Mouse (Mus musculus) E14TG2a.4 (cell line): ENCODE measurements at regions not wholly inside any gene's neighbourhood (a gene's known extent, or its start where the extent isn't known, plus 50 kb on each side); places are given as distances from the start of the nearest gene placed in this dataset.
A peak's percentile ranks its signal among the peaks of the same experiment; 100 is the strongest.

Experiments
- H3K27me3 ChIP-seq: 2 replicates; pipeline ENCODE4 v1.6.1; 2014; ENCODE audit warnings: low read length, control low read depth; ENCODE audit not compliant: insufficient read depth
- H3K36me3 ChIP-seq: 2 replicates; pipeline ENCODE4 v1.6.1; 2014; ENCODE audit warnings: low read length, control low read depth; ENCODE audit not compliant: insufficient read depth
- H3K4me1 ChIP-seq: replicated peaks from 2 replicates; pipeline ENCODE4 v1.6.1; 2014; ENCODE audit warnings: low read depth, low read length, control low read depth
- H3K4me3 ChIP-seq: replicated peaks from 2 replicates; pipeline ENCODE4 v1.5.1; 2014; ENCODE audit warnings: mild to moderate bottlenecking, low read length
- H3K9me3 ChIP-seq: 2 replicates; pipeline ENCODE4 v1.6.1; 2014; ENCODE audit warnings: low read length, control low read depth
- CTCF ChIP-seq: conservative IDR thresholded peaks from 2 replicates; pipeline ENCODE4 v1.5.1; 2014; ENCODE audit warnings: low read length
- NANOG ChIP-seq: IDR thresholded peaks from 2 replicates; pipeline ENCODE4 v1.6.1; 2014; ENCODE audit warnings: borderline replicate concordance, low read length, mixed read lengths
- POU5F1 ChIP-seq: IDR thresholded peaks from 2 replicates; pipeline ENCODE4 v1.6.1; 2014; ENCODE audit warnings: low read length, borderline replicate concordance

DNA sequence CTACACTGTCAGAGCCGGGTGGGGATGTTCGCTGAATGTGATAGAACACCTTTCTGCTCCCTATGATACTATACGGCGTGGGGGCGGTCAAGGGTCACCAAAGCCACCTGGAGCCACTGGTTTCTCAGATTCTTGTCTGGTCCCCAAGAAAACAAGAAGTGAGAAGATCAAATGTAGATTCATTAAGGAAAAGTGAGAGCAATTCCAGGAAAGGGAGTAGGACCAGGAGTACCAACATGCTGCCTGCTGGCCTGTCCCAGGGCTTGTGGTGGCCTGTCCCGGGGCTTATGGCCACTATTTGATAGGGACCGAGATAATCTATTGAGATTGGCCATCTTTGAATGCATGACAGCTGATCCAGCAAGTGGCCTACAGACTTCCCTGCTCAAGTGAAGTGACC lies 58.8 kb upstream of the Fut8 start:
- Histone ChIP-seq H3K27me3 (peaks cover 3% of the 10 kb centered on the region; the same call in 1 of the 2 replicates), H3K4me1 (peaks cover 16% of the 10 kb centered on the region), H3K9me3 (no peaks in the 10 kb centered on the region), H3K36me3 (no peaks in the 10 kb centered on the region), H3K4me3 (no peak overlapping the region)
- TF ChIP-seq NANOG = no peak

DNA sequence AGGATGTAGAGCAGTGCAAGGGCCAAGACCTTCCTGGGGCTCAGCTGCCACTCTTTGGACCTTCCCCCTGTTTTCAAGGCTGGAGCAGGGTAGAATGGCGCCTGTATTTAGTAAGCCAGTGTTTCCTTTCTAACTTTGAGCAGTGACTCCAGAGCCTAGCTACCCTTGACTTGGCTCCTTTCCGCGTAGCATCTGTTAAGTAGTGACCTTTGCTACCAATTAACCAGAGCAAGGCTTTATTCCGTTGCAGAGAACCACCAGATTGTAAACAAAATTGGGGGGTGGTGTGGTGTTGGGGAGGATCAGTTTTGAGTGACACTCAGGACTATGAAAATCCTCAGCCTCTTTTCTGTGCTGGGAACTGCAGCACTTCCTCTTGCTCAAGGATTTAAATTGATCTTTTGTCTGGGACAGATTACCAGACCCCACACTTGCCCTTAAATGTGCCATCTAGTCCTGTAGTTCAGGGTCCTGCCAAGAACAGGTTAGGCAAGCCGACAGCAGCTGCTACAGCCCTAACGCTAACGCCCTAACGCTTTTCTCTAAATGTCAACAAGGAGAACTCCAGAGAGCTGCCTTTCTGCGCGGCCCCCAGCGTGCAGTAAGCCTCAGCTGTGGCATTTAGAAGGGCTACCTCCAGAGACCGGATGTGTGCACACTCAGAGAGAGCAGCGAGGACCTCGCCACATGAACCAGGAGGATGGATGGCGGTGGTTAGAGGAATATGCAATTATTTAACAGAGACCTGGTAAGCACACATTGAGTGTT lies 59.9 kb upstream of the Fut8 start:
- TF ChIP-seq CTCF = no peak
- no peak for TF ChIP-seq NANOG
- TF ChIP-seq POU5F1 = no peak
- Histone ChIP-seq H3K9me3 (no peaks in the 10 kb centered on the region), H3K27me3 (peaks cover 3% of the 10 kb centered on the region; the same call in 1 of the 2 replicates), H3K36me3 (no peaks in the 10 kb centered on the region), H3K4me1 (peaks cover 16% of the 10 kb centered on the region), H3K4me3 (peak overlapping the region; percentile 46)

DNA sequence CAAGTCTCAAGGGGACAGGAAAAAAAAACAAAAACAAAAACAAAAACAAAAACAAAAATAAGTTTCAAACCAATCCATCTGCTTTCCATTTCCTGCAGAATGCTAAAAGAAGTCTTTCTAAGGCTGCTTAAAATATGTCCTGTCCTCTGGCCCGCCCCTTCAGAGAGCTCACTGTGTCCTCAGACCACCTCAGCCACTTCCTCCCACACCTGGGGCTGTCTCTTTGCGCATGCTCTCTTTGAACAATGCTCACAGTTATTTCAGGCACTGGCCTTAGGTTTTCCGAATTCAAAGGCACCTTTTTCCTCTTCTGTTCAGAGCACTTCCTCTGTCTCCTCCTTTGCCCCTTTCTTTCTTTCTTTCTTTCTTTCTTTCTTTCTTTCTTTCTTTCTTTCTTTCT lies 60.6 kb upstream of the Fut8 start:
- Histone ChIP-seq H3K4me1 (peaks cover 16% of the 10 kb centered on the region), H3K27me3 (peaks cover 3% of the 10 kb centered on the region; the same call in 1 of the 2 replicates), H3K4me3 (no peak overlapping the region), H3K36me3 (no peaks in the 10 kb centered on the region), H3K9me3 (no peaks in the 10 kb centered on the region)
- no peak for TF ChIP-seq CTCF

DNA sequence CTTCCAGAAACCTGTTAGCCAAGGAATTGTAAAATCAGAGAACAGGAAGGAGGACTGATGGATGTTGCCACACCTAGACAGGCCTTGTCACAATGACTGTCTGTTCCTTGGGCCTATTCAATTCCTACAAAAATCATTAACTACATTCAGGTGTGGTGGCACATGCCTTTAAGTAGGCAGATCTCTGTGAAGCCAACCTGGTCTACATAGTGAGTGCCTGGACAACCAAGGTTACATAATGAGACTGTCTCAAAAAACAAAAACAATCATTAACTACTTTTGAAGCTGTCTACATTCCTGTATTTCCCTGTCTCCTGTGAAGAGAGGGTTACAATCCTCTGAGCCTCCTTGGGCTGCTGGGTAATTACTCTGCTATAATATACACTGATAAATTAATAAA lies 63.9 kb upstream of the Fut8 start:
- H3K4me3 ChIP-seq = no peak overlapping the region
- H3K36me3 ChIP-seq = no peaks in the 10 kb centered on the region
- no peak for TF ChIP-seq POU5F1
- TF ChIP-seq NANOG = no peak
- no peak for TF ChIP-seq CTCF
- peaks cover 16% of the 10 kb centered on the region for H3K4me1 ChIP-seq
- H3K9me3 ChIP-seq = no peaks in the 10 kb centered on the region
- no peaks in the 10 kb centered on the region for H3K27me3 ChIP-seq

DNA sequence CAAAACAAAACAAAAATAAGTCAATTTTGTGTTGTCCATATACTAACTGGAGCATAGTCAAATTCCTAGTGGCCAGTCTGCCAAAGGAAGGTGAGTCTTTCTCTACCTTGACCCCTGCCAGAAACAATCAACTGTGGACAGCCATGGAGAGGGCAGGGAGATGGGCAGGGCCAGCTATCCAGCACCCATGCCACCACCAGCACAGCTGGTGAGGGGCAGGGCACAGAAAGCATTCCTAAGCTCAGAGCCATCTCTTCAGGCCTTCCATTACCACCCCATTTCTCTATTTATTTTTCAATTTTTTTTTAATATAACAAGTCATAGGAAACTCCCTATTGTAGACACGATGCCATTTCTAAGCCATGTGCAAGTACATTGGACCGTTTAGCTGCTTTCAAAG lies 65.4 kb upstream of the Fut8 start:
- no peaks in the 10 kb centered on the region for H3K27me3 ChIP-seq
- H3K36me3 ChIP-seq = no peaks in the 10 kb centered on the region
- peaks cover 6% of the 10 kb centered on the region for H3K4me1 ChIP-seq
- H3K9me3 ChIP-seq = no peaks in the 10 kb centered on the region
- H3K4me3 ChIP-seq = no peak overlapping the region
- TF ChIP-seq NANOG = no peak
- TF ChIP-seq POU5F1 = no peak
- TF ChIP-seq CTCF = no peak

DNA sequence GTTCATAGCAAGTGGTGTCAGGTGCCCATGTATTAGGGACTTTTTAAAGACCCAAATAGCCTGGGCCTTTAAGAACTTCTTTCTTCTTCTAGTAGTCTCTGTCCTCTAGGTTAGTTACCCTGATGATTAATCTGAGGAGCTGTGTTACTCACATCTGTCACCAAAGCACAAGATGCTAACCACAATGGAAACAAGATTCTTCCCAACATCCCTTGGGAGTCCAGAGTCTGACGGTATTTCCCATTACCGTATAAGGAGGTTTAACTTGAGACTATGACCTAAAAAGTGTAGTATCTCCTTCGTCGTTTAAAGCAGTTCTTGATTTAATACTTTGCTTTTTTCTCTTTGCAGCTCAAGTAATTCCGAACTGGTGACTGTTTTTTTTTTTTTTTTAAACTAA lies 67.7 kb upstream of the Fut8 start:
- Histone ChIP-seq H3K36me3 (no peaks in the 10 kb centered on the region), H3K9me3 (no peaks in the 10 kb centered on the region), H3K27me3 (no peaks in the 10 kb centered on the region), H3K4me3 (no peak overlapping the region), H3K4me1 (no peaks in the 10 kb centered on the region)
- no peak for TF ChIP-seq CTCF

DNA sequence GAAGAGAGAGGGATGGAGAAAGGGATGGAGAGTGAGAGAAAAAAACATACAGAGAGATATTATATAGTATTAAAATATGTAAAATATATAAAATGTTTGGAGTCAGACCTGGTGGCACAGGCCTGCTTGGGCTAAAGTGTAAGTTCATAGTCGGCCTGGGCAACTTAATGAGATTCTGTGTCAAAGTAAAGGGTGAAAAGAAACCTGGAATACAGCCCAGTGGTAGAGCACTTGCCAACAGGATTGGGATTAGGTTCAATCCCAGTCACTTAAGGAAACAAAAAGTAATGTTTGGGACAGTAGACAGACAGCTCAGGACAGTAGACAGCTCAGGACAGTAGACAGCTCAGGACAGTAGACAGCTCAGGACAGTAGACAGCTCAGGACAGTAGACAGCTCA lies 69.6 kb upstream of the Fut8 start:
- Histone ChIP-seq H3K9me3 (no peaks in the 10 kb centered on the region), H3K4me1 (no peaks in the 10 kb centered on the region), H3K27me3 (no peaks in the 10 kb centered on the region), H3K4me3 (no peak overlapping the region), H3K36me3 (no peaks in the 10 kb centered on the region)
- TF ChIP-seq CTCF = no peak
- TF ChIP-seq NANOG = no peak
- TF ChIP-seq POU5F1 = no peak

DNA sequence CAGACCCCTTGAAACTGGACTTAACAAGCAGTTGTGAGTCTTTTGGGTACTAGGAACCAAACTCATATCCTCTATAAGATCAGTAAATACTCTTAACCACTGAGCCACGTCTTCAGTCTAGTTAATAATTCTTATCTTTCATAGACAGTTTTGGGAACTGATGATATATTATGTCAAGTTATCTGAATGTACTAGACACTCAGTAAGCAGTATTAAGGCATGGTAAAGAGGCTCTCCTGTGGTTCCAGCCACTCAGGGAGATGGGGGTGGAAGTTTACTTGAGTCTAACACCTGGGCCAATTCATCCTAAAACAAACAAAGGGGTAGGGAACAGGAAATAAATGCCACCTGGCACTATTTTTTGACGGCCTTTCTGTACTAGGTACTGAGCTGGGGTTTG lies 81.2 kb upstream of the Fut8 start:
- no peak overlapping the region for H3K4me3 ChIP-seq

DNA sequence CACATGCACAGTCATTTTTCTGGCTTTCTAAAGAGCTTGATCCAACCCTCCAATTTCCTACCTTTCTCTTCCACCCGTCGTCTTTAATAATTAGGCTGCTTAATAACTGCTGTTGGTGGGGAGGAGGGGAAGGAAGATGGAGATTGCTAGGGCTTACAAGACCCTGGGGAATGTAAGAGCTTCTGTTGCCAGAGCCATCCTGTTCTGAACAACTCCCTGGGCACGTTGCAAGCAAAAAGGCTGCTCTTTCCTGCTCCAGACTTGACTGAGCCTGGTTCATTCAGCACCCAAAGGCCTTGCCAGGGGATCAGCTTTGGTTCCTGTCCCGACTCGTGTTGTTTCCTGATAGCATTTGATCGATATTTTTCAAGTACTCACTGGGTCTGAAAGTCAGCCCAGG lies 82.3 kb upstream of the Fut8 start:
- Histone ChIP-seq H3K27me3 (no peaks in the 10 kb centered on the region), H3K4me3 (no peak overlapping the region), H3K4me1 (no peaks in the 10 kb centered on the region), H3K9me3 (peaks cover 17% of the 10 kb centered on the region), H3K36me3 (no peaks in the 10 kb centered on the region)
- no peak for TF ChIP-seq CTCF
- no peak for TF ChIP-seq POU5F1
- no peak for TF ChIP-seq NANOG

More for the DNA sequence above, 81.2 kb upstream of the Fut8 start:
- TF ChIP-seq CTCF = no peak
- no peak for TF ChIP-seq POU5F1
- TF ChIP-seq NANOG = no peak
- Histone ChIP-seq H3K9me3 (peaks cover 17% of the 10 kb centered on the region), H3K4me1 (no peaks in the 10 kb centered on the region), H3K36me3 (no peaks in the 10 kb centered on the region), H3K27me3 (no peaks in the 10 kb centered on the region)
